ENCODE assay signal across 14 mouse cellular contexts in the genomic region with DNA sequence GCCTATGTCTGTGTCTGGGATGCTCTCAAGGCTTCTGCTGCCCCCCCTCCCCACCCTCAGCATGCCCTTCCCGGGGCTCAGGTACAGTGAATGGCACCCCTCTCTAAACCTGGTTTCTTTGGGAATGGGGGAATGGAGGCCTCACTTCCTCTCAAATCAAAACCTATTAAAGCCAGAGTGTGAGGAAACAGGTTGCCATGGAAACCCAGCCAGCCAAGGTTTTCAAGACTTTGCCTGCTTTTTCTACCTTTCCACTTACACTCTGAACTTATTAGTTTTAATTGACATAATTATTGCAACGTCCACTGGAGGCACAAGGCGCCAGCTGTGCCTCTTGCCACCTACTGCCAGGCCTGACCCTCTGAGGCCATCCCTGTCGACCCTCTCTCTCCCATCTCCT.
DNase-seq lines count a peak whose midpoint lies in the region; ATAC-seq and TF ChIP-seq lines count a peak whose summit lies in the region.
"Had no signal": no experiment of that assay in that cellular context is flagged by ENCODE, and none has a peak within 500 bp of the region (broad histone marks: within the 10 kb centered on the region; RNA-seq: fewer than 3 reads in every experiment).

No protein-coding gene starts in this region.

- no peaks in the 10 kb centered on the region for H3K9me3 ChIP-seq in hindbrain, embryonic 10.5 days
- H3K9me3 ChIP-seq in hindbrain, embryonic 12.5 days (replicated peaks): no peaks in the 10 kb centered on the region
- H3K9me3 ChIP-seq in limb, embryonic 11.5 days (ENCODE audit: control insufficient read depth, low read length): no peaks in the 10 kb centered on the region

- ATAC-seq in hindbrain, embryonic 12.5 days (ENCODE audit: low FRiP score): no peak
- no peak for ATAC-seq in limb, embryonic 11.5 days (ENCODE audit: insufficient number of reproducible peaks, low FRiP score, low TSS enrichment, low read depth)
- ATAC-seq in frontal cortex, adult (ENCODE audit: low TSS enrichment): no peak
- ATAC-seq: intestine, postnatal 0 days; liver, postnatal 0 days had no signal

- no peak for TF ChIP-seq CTCF in heart, adult 2 months (IDR thresholded peaks at IDR 0.05)

- DNase-seq in hindbrain, embryonic 10.5 days (ENCODE audit: low spot score): no peak
- peak; percentile 36 for DNase-seq in right cerebral cortex, postnatal 14 days
- DNase-seq in right cerebral cortex, adult 18-20 months: no peak
- DNase-seq in limb, embryonic 11.5 days (ENCODE audit: low spot score): peak; percentile 53
- no peak for DNase-seq in heart, adult 2 months
- DNase-seq: adrenal gland, postnatal 36 days; cerebellum, adult 11-12 months; kidney, postnatal 36 days; liver, postnatal 0 days; thymus, adult 18-20 months had no signal

- H3K9ac ChIP-seq in hindbrain, embryonic 12.5 days: no peak overlapping the region
- no peak overlapping the region for H3K9ac ChIP-seq in limb, embryonic 11.5 days (ENCODE audit: low read length)
- H3K9ac ChIP-seq in heart, adult 2 months (ENCODE audit: low read depth, low read length): no peak overlapping the region
- H3K9ac ChIP-seq: liver, postnatal 0 days had no signal

- H3K4me2 ChIP-seq in hindbrain, embryonic 12.5 days (replicated peaks): no peak overlapping the region
- H3K4me2 ChIP-seq in limb, embryonic 11.5 days (ENCODE audit: low read depth, severe bottlenecking): no peak overlapping the region

- no peak for TF ChIP-seq POLR2A in heart, adult 2 months (IDR thresholded peaks at IDR 0.05; ENCODE audit: insufficient read depth, low read depth, low read length)

- H3K27ac ChIP-seq in hindbrain, embryonic 10.5 days: 0 out of 2 replicates have a peak overlapping the region, but pooled peaks have one; percentile 45
- no peak overlapping the region for H3K27ac ChIP-seq in hindbrain, embryonic 12.5 days
- no peak overlapping the region; the same call in 1 of the 2 replicates for H3K27ac ChIP-seq in limb, embryonic 11.5 days (replicated peaks; ENCODE audit: low read depth, low read length)
- no peak overlapping the region for H3K27ac ChIP-seq in heart, adult 2 months

- no peaks in the 10 kb centered on the region for H3K27me3 ChIP-seq in hindbrain, embryonic 10.5 days (ENCODE audit: insufficient read depth, poor library complexity, severe bottlenecking)
- peaks cover 3% of the 10 kb centered on the region; the same call in 1 of the 2 replicates for H3K27me3 ChIP-seq in hindbrain, embryonic 12.5 days
- H3K27me3 ChIP-seq in limb, embryonic 11.5 days (ENCODE audit: control insufficient read depth, insufficient read depth, low read length): no peaks in the 10 kb centered on the region; the same call in 1 of the 2 replicates
- H3K27me3 ChIP-seq in heart, adult 2 months (ENCODE audit: control insufficient read depth, insufficient read depth, low read length): no peaks in the 10 kb centered on the region

- peaks cover 85% of the 10 kb centered on the region for H3K4me1 ChIP-seq in hindbrain, embryonic 10.5 days (replicated peaks)
- H3K4me1 ChIP-seq in hindbrain, embryonic 12.5 days: peaks cover 60% of the 10 kb centered on the region
- H3K4me1 ChIP-seq in limb, embryonic 11.5 days (ENCODE audit: control insufficient read depth, insufficient read depth, low read length): peaks cover 18% of the 10 kb centered on the region
- no peaks in the 10 kb centered on the region for H3K4me1 ChIP-seq in heart, adult 2 months (ENCODE audit: control insufficient read depth, insufficient read depth, low read length)

- H3K79me2 ChIP-seq in heart, adult 2 months (replicated peaks; ENCODE audit: control insufficient read depth, insufficient read depth, low read length): no peaks in the 10 kb centered on the region

- no peak for TF ChIP-seq EP300 in heart, adult 2 months (IDR thresholded peaks at IDR 0.05; ENCODE audit: insufficient read depth, low read depth, low read length)

- H3K4me3 ChIP-seq in hindbrain, embryonic 10.5 days: no peak overlapping the region
- H3K4me3 ChIP-seq in hindbrain, embryonic 12.5 days: no peak overlapping the region
- H3K4me3 ChIP-seq in limb, embryonic 11.5 days (ENCODE audit: low read depth, low read length): no peak overlapping the region
- H3K4me3 ChIP-seq in heart, adult 2 months: no peak overlapping the region
- H3K4me3 ChIP-seq: myocyte had no signal

- intact Hi-C loops in heart, adult 2 months (cut with DNase I): no loop called here

- H3K36me3 ChIP-seq in hindbrain, embryonic 10.5 days: no peaks in the 10 kb centered on the region
- H3K36me3 ChIP-seq in hindbrain, embryonic 12.5 days: no peaks in the 10 kb centered on the region
- no peaks in the 10 kb centered on the region for H3K36me3 ChIP-seq in limb, embryonic 11.5 days (ENCODE audit: control insufficient read depth, insufficient read depth, low read length)
- H3K36me3 ChIP-seq in heart, adult 2 months (ENCODE audit: control insufficient read depth, insufficient read depth, low read length): no peaks in the 10 kb centered on the region

- WGBS in hindbrain, embryonic 10.5 days: 67% methylated on average over 4 of the region's 4 CpGs
- WGBS in hindbrain, embryonic 12.5 days: 52% methylated on average over 4 of the region's 4 CpGs
- WGBS in limb, embryonic 11.5 days: 24% methylated on average over 4 of the region's 4 CpGs
- WGBS in heart, adult 2 months: 67% methylated on average over 4 of the region's 4 CpGs

Comparison
In these comparisons a context has a peak if more than half of its experiments do, and no peak if none do; other contexts are left out.
1. DNase-seq: peak in right cerebral cortex, postnatal 14 days (single experiment) and limb, embryonic 11.5 days (single experiment); none in hindbrain, embryonic 10.5 days (single experiment), right cerebral cortex, adult 18-20 months (single experiment) and heart, adult 2 months (0 of 2).